In the genomic region with DNA sequence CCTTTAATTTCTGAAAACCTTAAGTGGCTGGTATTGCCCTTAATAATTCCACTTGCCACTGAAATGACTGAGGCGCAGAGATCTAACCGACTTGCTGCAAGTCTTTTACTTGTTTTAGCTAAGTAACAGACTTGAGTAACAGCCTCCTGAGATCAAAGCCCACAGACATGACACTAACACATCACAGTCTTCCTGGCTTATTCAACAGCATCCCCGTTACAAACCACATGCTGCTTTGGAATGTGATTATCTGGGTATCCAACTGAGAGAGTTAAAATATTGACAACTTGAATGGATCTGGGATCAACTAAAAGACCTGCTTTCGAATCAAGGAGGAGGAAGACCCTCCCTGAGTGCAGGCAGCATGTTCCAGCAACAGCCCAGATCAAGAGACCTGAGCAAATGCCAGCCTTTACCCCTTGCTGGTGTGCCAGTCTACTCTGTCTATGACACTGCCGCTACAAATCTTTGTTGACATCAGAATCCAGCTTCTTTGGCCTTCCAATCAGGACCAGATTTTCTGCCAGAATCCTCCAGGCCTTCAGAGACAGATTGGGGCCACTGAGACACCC, we compare ENCODE assay signal across 13 mouse cellular contexts.
"Had no signal": no experiment of that assay in that cellular context is flagged by ENCODE, and none has a peak within 500 bp of the region (broad histone marks: within the 10 kb centered on the region; RNA-seq: fewer than 3 reads in every experiment).

No protein-coding gene starts in this region.

- H3K9ac ChIP-seq: intestine, embryonic 15.5 days; limb, embryonic 12.5 days; liver, embryonic 14.5 days; neural tube, embryonic 12.5 days had no signal

- ATAC-seq: intestine, embryonic 15.5 days had no signal

- H3K27me3 ChIP-seq: intestine, embryonic 15.5 days; limb, embryonic 12.5 days; neural tube, embryonic 12.5 days had no signal

- H3K4me3 ChIP-seq: intestine, embryonic 15.5 days; left cerebral cortex, adult 2 months; limb, embryonic 12.5 days; neural tube, embryonic 12.5 days had no signal

- DNase-seq: kidney, adult 8-10 months; kidney, postnatal 25 days; liver; lung, adult 18-20 months; right cerebral cortex, postnatal 4 days; spleen, adult 18-20 months; thymus, adult 18-20 months; thymus, postnatal 25 days had no signal

- H3K4me2 ChIP-seq: intestine, embryonic 15.5 days; limb, embryonic 12.5 days; neural tube, embryonic 12.5 days had no signal

- H3K9me3 ChIP-seq: intestine, embryonic 15.5 days; limb, embryonic 12.5 days; neural tube, embryonic 12.5 days had no signal

- H3K4me1 ChIP-seq: intestine, embryonic 15.5 days; neural tube, embryonic 12.5 days had no signal

- H3K36me3 ChIP-seq: intestine, embryonic 15.5 days; limb, embryonic 12.5 days; neural tube, embryonic 12.5 days had no signal

- H3K27ac ChIP-seq: intestine, embryonic 15.5 days; left cerebral cortex, adult 2 months; limb, embryonic 12.5 days; liver, embryonic 14.5 days; neural tube, embryonic 12.5 days had no signal
